10 mouse cellular contexts compared by ENCODE assay signal in genomic region chr12:71438254-71438653, GRCm38 (mm10).
DNase-seq lines count a peak whose midpoint lies in the region; ATAC-seq lines count a peak whose summit lies in the region.
"Had no signal": no experiment of that assay in that cellular context is flagged by ENCODE, and none has a peak within 500 bp of the region (broad histone marks: within the 10 kb centered on the region; RNA-seq: fewer than 3 reads in every experiment).

No protein-coding gene starts in this region.

- no peaks in the 10 kb centered on the region for H3K27me3 ChIP-seq in liver, embryonic 13.5 days

- no peaks in the 10 kb centered on the region for H3K9me3 ChIP-seq in liver, embryonic 13.5 days (replicated peaks)
- H3K9me3 ChIP-seq: midbrain, embryonic 12.5 days had no signal

- 13% methylated on average over 6 of the region's 6 CpGs for WGBS in liver, embryonic 13.5 days (ENCODE audit: insufficient replicate concordance)

- DNase-seq in layer of hippocampus, adult 9-11 months, result peak; percentile 83
- no peak for DNase-seq in layer of hippocampus, postnatal 14 days (ENCODE audit: low spot score in 2 of 2)
- peak; percentile 50 to 70 for DNase-seq in adrenal gland, postnatal 36 days
- DNase-seq in liver, embryonic 13.5 days, result peak; percentile 4
- peak; percentile 30 for DNase-seq in thymus, postnatal 14 days
- DNase-seq in ovary, postnatal 10 days (ENCODE audit: low spot score), result no peak

- no peaks in the 10 kb centered on the region for H3K36me3 ChIP-seq in liver, embryonic 13.5 days
- H3K36me3 ChIP-seq: midbrain, embryonic 12.5 days had no signal

- no peak overlapping the region for H3K27ac ChIP-seq in liver, embryonic 13.5 days
- H3K27ac ChIP-seq: midbrain, embryonic 12.5 days had no signal

- no peak overlapping the region for H3K9ac ChIP-seq in liver, embryonic 13.5 days
- H3K9ac ChIP-seq: midbrain, embryonic 12.5 days had no signal

- peaks cover 5% of the 10 kb centered on the region; the same call in 1 of the 2 replicates for H3K4me1 ChIP-seq in liver, embryonic 13.5 days (replicated peaks)

- peak; percentile 74 to 81 for ATAC-seq in hematopoietic stem cell, adult 5-6 weeks (replicated peaks in 1 of 2; ENCODE audit: insufficient read depth in 1 of 2, low FRiP score in 2 of 2, low TSS enrichment in 1 of 2, low read depth in 1 of 2, poor library complexity in 2 of 2, severe bottlenecking in 2 of 2)
- peak; percentile 48 for ATAC-seq in liver, embryonic 13.5 days (ENCODE audit: low read depth)
- no peak for ATAC-seq in inflammation-experienced regulatory T-cells, adult 6 months

- H3K4me3 ChIP-seq in liver, embryonic 13.5 days (replicated peaks), result no peak overlapping the region
- H3K4me3 ChIP-seq: erythroblast, embryonic 14.5 days; midbrain, embryonic 12.5 days had no signal

- no peak overlapping the region for H3K4me2 ChIP-seq in liver, embryonic 13.5 days
- H3K4me2 ChIP-seq: midbrain, embryonic 12.5 days had no signal

Comparison
In these comparisons a context has a peak if more than half of its experiments do, and no peak if none do; other contexts are left out.
1. DNase-seq: peak in layer of hippocampus, adult 9-11 months (single experiment), adrenal gland, postnatal 36 days (2 of 2), liver, embryonic 13.5 days (single experiment) and thymus, postnatal 14 days (single experiment); none in layer of hippocampus, postnatal 14 days (0 of 2) and ovary, postnatal 10 days (single experiment).